Mouse (Mus musculus) CH12.LX (cell line): ENCODE results near the gene Ssh2. TPM values are rescaled to one million over a fixed set of nuclear protein-coding genes. Genes with fewer than 3 reads are reported as not detected.

Experiments
- DNase-seq: peaks from one replicate; pipeline ENCODE4 v3.0.0-alpha.2; 2013; ENCODE audit errors: extremely low read depth
- H3K27ac ChIP-seq: 2 replicates; pipeline ENCODE4 v1.5.1; 2012; ENCODE audit warnings: low read depth, mild to moderate bottlenecking, control low read depth, moderate library complexity; ENCODE audit not compliant: insufficient read depth
- H3K27me3 ChIP-seq: replicated peaks from 2 replicates; pipeline ENCODE3; 2012; ENCODE audit warnings: inconsistent platforms
- H3K36me3 ChIP-seq, 2 experiments: replicated peaks in 1 of 2; 2 replicates each; pipeline versions ENCODE3 to v1.6.1; 2012; ENCODE audit warnings: inconsistent platforms in 1 of 2, low read length in 1 of 2, mild to moderate bottlenecking in 1 of 2, mixed read lengths in 1 of 2, moderate library complexity in 1 of 2; ENCODE audit not compliant: control insufficient read depth in 1 of 2, insufficient read depth in 1 of 2
- H3K4me1 ChIP-seq, 2 experiments: 2 replicates each; pipeline ENCODE4 v1.6.1; 2012; ENCODE audit warnings: inconsistent platforms in 1 of 2, moderate library complexity in 1 of 2; ENCODE audit not compliant: insufficient read depth in 2 of 2, control insufficient read depth in 1 of 2
- H3K4me2 ChIP-seq: 2 replicates; pipeline ENCODE4 v1.6.1; 2012; ENCODE audit warnings: low read depth, mild to moderate bottlenecking, control low read depth; ENCODE audit not compliant: poor library complexity, insufficient read depth, severe bottlenecking
- H3K4me3 ChIP-seq, 3 experiments: fragments of 150-350 bp in 1 of 3; sonication (generic) in 1 of 3; replicated peaks in 1 of 3; 2 replicates each; pipeline versions ENCODE3 to v1.5.1; 2011 to 2012; ENCODE audit warnings: low read depth in 2 of 3, low read length in 2 of 3, mild to moderate bottlenecking in 2 of 3, moderate library complexity in 2 of 3, control low read depth in 1 of 3, improper control_type of control experiment in 1 of 3, inconsistent platforms in 1 of 3, mixed read lengths in 1 of 3; ENCODE audit not compliant: poor library complexity in 1 of 3
- H3K79me2 ChIP-seq: replicated peaks from 2 replicates; pipeline ENCODE4 v1.6.1; 2012; ENCODE audit warnings: mild to moderate bottlenecking, moderate library complexity; ENCODE audit not compliant: control insufficient read depth, poor library complexity, insufficient read depth, severe bottlenecking; ENCODE audit errors: extremely low read depth
- H3K9ac ChIP-seq: 2 replicates; pipeline ENCODE4 v1.6.1; 2012; ENCODE audit warnings: low read depth, mild to moderate bottlenecking, control low read depth, moderate library complexity; ENCODE audit not compliant: insufficient read depth
- H3K9me3 ChIP-seq: replicated peaks from 2 replicates; pipeline ENCODE3; 2012; ENCODE audit warnings: low read length, inconsistent platforms, mixed read lengths
- BHLHE40 ChIP-seq: IDR thresholded peaks from 2 replicates; pipeline ENCODE4 v1.6.1; 2011; ENCODE audit warnings: mild to moderate bottlenecking, low read depth, low read length, improper control_type of control experiment
- CHD2 ChIP-seq: IDR thresholded peaks from 2 replicates; pipeline ENCODE4 v1.6.1; 2011; ENCODE audit warnings: low read length, improper control_type of control experiment
- CTCF ChIP-seq, 2 experiments: IDR thresholded peaks in 1 of 2; conservative IDR thresholded peaks in 1 of 2; 2 replicates each; pipeline ENCODE4 v1.5.1; 2011 to 2012; ENCODE audit warnings: low read depth in 2 of 2, low read length in 2 of 2, improper control_type of control experiment in 1 of 2, inconsistent platforms in 1 of 2, mild to moderate bottlenecking in 1 of 2, moderate library complexity in 1 of 2
- E2F4 ChIP-seq: IDR thresholded peaks from 2 replicates; pipeline ENCODE4 v1.6.1; 2011; ENCODE audit warnings: low read depth, low read length, improper control_type of control experiment; ENCODE audit not compliant: insufficient replicate concordance
- ELF1 ChIP-seq: IDR thresholded peaks from 2 replicates; pipeline ENCODE4 v1.6.1; 2014; ENCODE audit warnings: low read depth, mild to moderate bottlenecking, inconsistent platforms, low read length, improper control_type of control experiment
- EP300 ChIP-seq: IDR thresholded peaks from 2 replicates; pipeline ENCODE4 v1.6.1; 2011; ENCODE audit warnings: low read length, improper control_type of control experiment
- ETS1 ChIP-seq: conservative IDR thresholded peaks from 2 replicates; pipeline ENCODE4 v1.6.1; 2012; ENCODE audit warnings: low read depth, mild to moderate bottlenecking, inconsistent platforms, low read length, improper control_type of control experiment, moderate library complexity
- HCFC1 ChIP-seq: IDR thresholded peaks from 2 replicates; pipeline ENCODE4 v1.6.1; 2012; ENCODE audit warnings: low read depth, mild to moderate bottlenecking, inconsistent platforms, low read length, improper control_type of control experiment
- MAFK ChIP-seq: IDR thresholded peaks from 2 replicates; pipeline ENCODE4 v1.6.1; 2011; ENCODE audit warnings: low read length, improper control_type of control experiment; ENCODE audit not compliant: insufficient replicate concordance
- MAZ ChIP-seq: IDR thresholded peaks from 2 replicates; pipeline ENCODE4 v1.6.1; 2012; ENCODE audit warnings: low read depth, mild to moderate bottlenecking, inconsistent platforms, low read length, improper control_type of control experiment, moderate library complexity
- NELFE ChIP-seq: IDR thresholded peaks from 2 replicates; pipeline ENCODE4 v1.6.1; 2011; ENCODE audit warnings: low read depth, low read length, improper control_type of control experiment
- PAX5 ChIP-seq: IDR thresholded peaks from 2 replicates; pipeline ENCODE4 v1.6.1; 2012; ENCODE audit warnings: low read length, inconsistent platforms, mixed read lengths
- RAD21 ChIP-seq: IDR thresholded peaks from 2 replicates; pipeline ENCODE4 v1.6.1; 2011; ENCODE audit warnings: low read depth, mild to moderate bottlenecking, low read length, improper control_type of control experiment, moderate library complexity
- RCOR1 ChIP-seq: conservative IDR thresholded peaks from 2 replicates; pipeline ENCODE4 v1.6.1; 2012; ENCODE audit warnings: low read depth, mild to moderate bottlenecking, inconsistent platforms, low read length, improper control_type of control experiment
- USF1 ChIP-seq: IDR thresholded peaks from 2 replicates; pipeline ENCODE4 v1.6.1; 2014; ENCODE audit warnings: low read depth, mild to moderate bottlenecking, inconsistent platforms, low read length, improper control_type of control experiment
- ZKSCAN1 ChIP-seq: IDR thresholded peaks from 2 replicates; pipeline ENCODE4 v1.6.1; 2012; ENCODE audit warnings: low read depth, inconsistent platforms, low read length, improper control_type of control experiment, borderline replicate concordance
- dilution Hi-C: fragments of 300-500 bp; cut with MboI; formaldehyde crosslinking; loops from 2 replicates; pipeline ENCODE4 v1.14.3; 2020; ENCODE audit warnings: low sequenced_read_pairs; ENCODE audit not compliant: extremely low pct_unique_long_range_greater_than_20kb, extremely low pct_ligation_motif_present
- in situ Hi-C: fragments of 300-500 bp; cut with MboI; formaldehyde crosslinking; loops from 3 replicates; pipeline ENCODE4 v1.14.3; 2019; ENCODE audit warnings: low sequenced_read_pairs, low pct_ligation_motif_present, low pct_unique_long_range_greater_than_20kb, mixed read lengths
- polyA plus RNA-seq: library from polyadenylated mRNA; unstranded; fragments of >175 nt; gene quantifications from 2 replicates; pipeline ENCODE4 v1.2.1, GENCODE M21; 2012; ENCODE audit warnings: low read depth; ENCODE audit not compliant: insufficient read length
- total RNA-seq, 2 experiments: library from RNA; depleted of rRNA; stranded (reverse); fragments of 300-350 nt in 1 of 2; fragments of >200 nt in 1 of 2; gene quantifications; 2 replicates each; pipeline ENCODE4 v1.2.3; 2012 to 2014

Gene Ssh2
- total and polyA plus RNA-seq, 3 experiments = 5.9 to 14.6 (median 6.3) TPM

DNA sequence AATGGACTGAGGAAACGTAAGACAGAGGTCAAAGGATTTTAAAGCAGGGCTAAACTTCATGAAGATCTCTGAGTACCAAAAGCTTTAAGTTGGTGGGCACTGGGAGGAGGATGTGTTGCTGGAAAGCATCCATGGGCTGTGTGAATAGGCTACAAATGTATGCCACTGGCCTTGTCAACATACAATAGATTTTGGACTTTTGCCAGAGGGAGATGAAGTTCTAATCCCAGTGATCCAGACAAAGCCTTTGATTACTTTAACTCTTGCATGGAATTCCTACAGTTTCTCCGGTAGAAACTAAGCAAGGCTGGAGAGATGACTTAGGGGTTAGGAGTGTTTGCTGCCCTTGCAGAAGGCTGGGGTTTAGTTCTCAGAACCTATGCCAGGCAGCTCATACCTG, 33.5 kb upstream of the Ssh2 start:
- no peaks in the 10 kb centered on the region for H3K9me3 ChIP-seq
- no peaks in the 10 kb centered on the region for H3K27me3 ChIP-seq
- peaks cover 0 to 9% of the 10 kb centered on the region in 2 experiments; a peak in 2 of 4 replicates for H3K4me1 ChIP-seq
- H3K4me2 ChIP-seq = no peak overlapping the region
- no peaks in the 10 kb centered on the region for H3K79me2 ChIP-seq
- H3K27ac ChIP-seq = no peak overlapping the region
- dilution Hi-C loops (no loop called here), in situ Hi-C loops (no loop called here)
- DNase-seq = no peak
- no peak overlapping the region for H3K9ac ChIP-seq
- H3K4me3 ChIP-seq = no peak overlapping the region
- no peak for TF ChIP-seq NELFE
- no peak for TF ChIP-seq ZKSCAN1
- no peak for TF ChIP-seq MAFK
- no peak for TF ChIP-seq E2F4
- no peak for TF ChIP-seq USF1
- TF ChIP-seq EP300 = no peak
- TF ChIP-seq RAD21 = no peak
- no peak for TF ChIP-seq MAZ
- TF ChIP-seq ELF1 = no peak
- TF ChIP-seq ETS1 = no peak
- no peak for TF ChIP-seq HCFC1
- TF ChIP-seq BHLHE40 = no peak
- no peak for TF ChIP-seq RCOR1
- no peak for TF ChIP-seq PAX5
- TF ChIP-seq CHD2 = no peak
- no peak for TF ChIP-seq CTCF (conservative IDR thresholded peaks at IDR 0.05 in 1 of 2, IDR thresholded peaks at IDR 0.05 in 1 of 2; ENCODE audit: low read depth in 2 of 2, low read length in 2 of 2)
- TF ChIP-seq, all 38 proteins: peak for 0
- no peaks in the 10 kb centered on the region for H3K36me3 ChIP-seq

DNA sequence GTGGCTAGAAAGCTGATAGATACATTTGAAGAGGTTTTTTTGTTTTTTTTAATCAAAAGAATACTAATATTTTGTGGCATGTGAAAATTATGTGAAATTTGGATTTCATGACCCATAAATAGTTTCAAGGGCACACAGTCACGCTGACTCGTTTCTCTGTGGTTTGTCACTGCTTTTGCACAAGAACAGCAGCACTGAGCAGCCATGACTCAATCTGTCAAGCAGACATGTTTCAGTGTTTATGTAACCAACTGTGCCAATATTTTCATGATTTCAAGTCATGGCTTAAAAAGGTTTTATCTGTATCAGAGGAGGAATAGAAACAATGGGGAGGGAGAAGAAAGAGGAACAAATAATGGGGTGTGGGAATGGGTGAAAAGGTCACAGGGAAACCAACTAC, 31.2 kb upstream of the Ssh2 start:
- no peaks in the 10 kb centered on the region for H3K27me3 ChIP-seq
- H3K4me1 ChIP-seq = peaks cover 0 to 9% of the 10 kb centered on the region in 2 experiments; a peak in 2 of 4 replicates
- TF ChIP-seq EP300 (no peak), BHLHE40 (peak; percentile 36; the same call in 1 of the 2 replicates)
- no peak overlapping the region for H3K4me3 ChIP-seq
- no peak overlapping the region for H3K27ac ChIP-seq
- dilution Hi-C loops = no loop called here
- H3K4me2 ChIP-seq = no peak overlapping the region
- H3K36me3 ChIP-seq = no peaks in the 10 kb centered on the region
- H3K9me3 ChIP-seq = no peaks in the 10 kb centered on the region
- no peak overlapping the region for H3K9ac ChIP-seq
- no peaks in the 10 kb centered on the region for H3K79me2 ChIP-seq
- in situ Hi-C loops = no loop called here
- no peak for DNase-seq
